Mouse (Mus musculus): ENCODE results near the gene Nkpd1. TPM values are rescaled to one million over a fixed set of nuclear protein-coding genes. Genes with fewer than 3 reads are reported as not detected.

The Nkpd1 gene
- polyA plus RNA-seq, 1 experiment from 2014 or later = not detected

DNA sequence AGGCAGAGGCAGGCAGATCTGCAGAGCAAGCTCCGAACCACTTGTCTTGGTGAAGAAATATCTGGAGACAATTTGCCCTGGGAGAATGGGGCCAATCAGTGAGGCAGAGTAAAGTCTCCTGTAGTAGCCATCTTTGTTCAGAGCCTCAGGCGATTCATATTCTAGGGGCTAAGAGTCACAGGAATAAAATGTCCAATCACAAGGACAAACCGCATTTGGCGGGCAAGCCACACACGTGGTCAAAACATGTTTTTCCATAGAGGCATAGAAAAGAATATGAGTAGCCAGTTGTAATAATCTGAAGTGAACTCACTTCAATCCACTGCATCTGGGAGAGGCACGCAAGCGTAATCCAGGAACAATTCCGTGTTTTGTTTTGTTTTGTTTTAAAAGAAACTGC lies 34.4 kb upstream of the Nkpd1 start:
- WGBS = 83% methylated on average over 8 of the region's 8 CpGs
- Histone ChIP-seq H3K9ac (replicated peaks; ENCODE audit: low read depth, low read length) (no peak overlapping the region), H3K36me3 (ENCODE audit: control insufficient read depth, insufficient read depth, low read length) (no peaks in the 10 kb centered on the region), H3K4me1 (ENCODE audit: control insufficient read depth, insufficient read depth, low read length) (no peaks in the 10 kb centered on the region), H3K27ac (ENCODE audit: low read length) (no peak overlapping the region), H3K9me3 (ENCODE audit: control insufficient read depth, low read depth, low read length) (no peaks in the 10 kb centered on the region), H3K4me2 (replicated peaks; ENCODE audit: low read depth, low read length) (no peak overlapping the region), H3K4me3 (ENCODE audit: low read depth, low read length) (no peak overlapping the region), H3K27me3 (ENCODE audit: control insufficient read depth, insufficient read depth, low read length) (0 out of 2 replicates have a peak, but pooled peaks cover 6% of the 10 kb centered on the region)
- ATAC-seq (ENCODE audit: insufficient number of reproducible peaks, insufficient read depth, low FRiP score, low read depth) = no peak

DNA sequence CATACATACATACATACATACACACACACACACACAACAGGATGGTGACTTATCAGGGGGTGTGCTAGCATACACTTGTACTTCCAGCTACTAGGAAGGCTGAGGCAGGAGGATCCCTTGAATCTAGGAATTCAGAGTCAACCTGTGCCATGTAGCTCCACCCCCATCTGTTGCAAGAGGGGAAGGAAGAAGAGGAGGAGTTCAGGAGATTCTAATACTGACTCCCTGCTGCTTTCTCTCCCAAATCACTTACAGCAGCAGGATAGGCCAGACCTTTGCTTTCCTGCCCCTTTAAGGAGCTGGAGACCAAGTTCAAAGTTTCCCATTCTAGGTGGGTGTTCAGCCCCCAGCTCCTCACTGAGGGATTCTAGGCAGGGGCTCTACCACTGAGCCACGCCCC lies 32.1 kb upstream of the Nkpd1 start:
- Histone ChIP-seq H3K9me3 (ENCODE audit: control insufficient read depth, low read depth, low read length) (no peaks in the 10 kb centered on the region), H3K4me2 (replicated peaks; ENCODE audit: low read depth, low read length) (no peak overlapping the region), H3K27me3 (ENCODE audit: control insufficient read depth, insufficient read depth, low read length) (peaks cover 21% of the 10 kb centered on the region), H3K36me3 (ENCODE audit: control insufficient read depth, insufficient read depth, low read length) (no peaks in the 10 kb centered on the region), H3K4me3 (ENCODE audit: low read depth, low read length) (no peak overlapping the region), H3K4me1 (ENCODE audit: control insufficient read depth, insufficient read depth, low read length) (no peaks in the 10 kb centered on the region), H3K9ac (replicated peaks; ENCODE audit: low read depth, low read length) (no peak overlapping the region), H3K27ac (ENCODE audit: low read length) (no peak overlapping the region)
- 83% methylated on average over 1 of the region's 1 CpGs for WGBS
- no peak for ATAC-seq (ENCODE audit: insufficient number of reproducible peaks, insufficient read depth, low FRiP score, low read depth)

GRCm38 (mm10) chr7:19486549-19486948 lies 31.1 kb upstream of the Nkpd1 start:
- 86% methylated on average over 7 of the region's 7 CpGs for WGBS
- no peak for ATAC-seq (ENCODE audit: insufficient number of reproducible peaks, insufficient read depth, low FRiP score, low read depth)
- no peak overlapping the region for H3K9ac ChIP-seq (replicated peaks; ENCODE audit: low read depth, low read length)
- H3K27me3 ChIP-seq (ENCODE audit: control insufficient read depth, insufficient read depth, low read length) = peaks cover 29% of the 10 kb centered on the region
- no peaks in the 10 kb centered on the region for H3K4me1 ChIP-seq (ENCODE audit: control insufficient read depth, insufficient read depth, low read length)
- no peak overlapping the region for H3K27ac ChIP-seq (ENCODE audit: low read length)
- no peak overlapping the region for H3K4me2 ChIP-seq (replicated peaks; ENCODE audit: low read depth, low read length)
- no peaks in the 10 kb centered on the region for H3K36me3 ChIP-seq (ENCODE audit: control insufficient read depth, insufficient read depth, low read length)
- no peaks in the 10 kb centered on the region for H3K9me3 ChIP-seq (ENCODE audit: control insufficient read depth, low read depth, low read length)
- H3K4me3 ChIP-seq (ENCODE audit: low read depth, low read length) = no peak overlapping the region

- Histone ChIP-seq H3K4me2 (replicated peaks; ENCODE audit: low read depth, low read length) (0 out of 2 replicates have a peak overlapping the region, but pooled peaks have one; percentile 23), H3K27ac (ENCODE audit: low read length) (no peak overlapping the region), H3K9ac (replicated peaks; ENCODE audit: low read depth, low read length) (0 out of 2 replicates have a peak overlapping the region, but pooled peaks have one; percentile 10), H3K27me3 (ENCODE audit: control insufficient read depth, insufficient read depth, low read length) (peaks cover 30% of the 10 kb centered on the region), H3K9me3 (ENCODE audit: control insufficient read depth, low read depth, low read length) (no peaks in the 10 kb centered on the region), H3K4me1 (ENCODE audit: control insufficient read depth, insufficient read depth, low read length) (no peaks in the 10 kb centered on the region), H3K36me3 (ENCODE audit: control insufficient read depth, insufficient read depth, low read length) (no peaks in the 10 kb centered on the region), H3K4me3 (ENCODE audit: low read depth, low read length) (peak overlapping the region; percentile 19; the same call in 1 of the 2 replicates)
- ATAC-seq (ENCODE audit: insufficient number of reproducible peaks, insufficient read depth, low FRiP score, low read depth) = no peak
- WGBS = 6% methylated on average over 31 of the region's 31 CpGs
Measured at GRCm38 (mm10) chr7:19489525-19489924, 28.1 kb upstream of the Nkpd1 start.

DNA sequence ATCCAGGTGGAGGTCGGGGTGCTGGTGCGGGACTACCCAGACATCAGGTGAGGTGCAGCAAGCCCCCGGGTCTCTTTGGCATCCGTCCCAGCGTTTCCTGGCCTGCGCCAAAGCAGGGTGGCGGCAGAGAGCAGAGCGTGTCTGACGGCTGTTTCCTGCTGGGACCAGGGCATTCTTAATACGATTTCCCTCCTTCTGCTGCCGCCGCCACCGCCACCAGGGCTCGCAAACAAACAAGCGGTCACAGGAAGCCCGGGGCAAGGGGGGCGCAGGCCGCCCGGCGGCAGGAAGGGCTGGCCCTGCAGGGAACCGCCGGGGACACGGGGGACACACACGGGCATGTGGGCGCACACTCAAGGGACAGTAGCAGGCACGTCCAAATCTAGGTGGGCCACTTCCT lies 25.9 kb upstream of the Nkpd1 start:
- 0 out of 2 replicates have a peak, but pooled peaks have one; percentile 25 for ATAC-seq (ENCODE audit: insufficient number of reproducible peaks, insufficient read depth, low FRiP score, low read depth)
- Histone ChIP-seq H3K4me3 (ENCODE audit: low read depth, low read length) (peak overlapping the region; percentile 15; the same call in 1 of the 2 replicates), H3K4me1 (ENCODE audit: control insufficient read depth, insufficient read depth, low read length) (no peaks in the 10 kb centered on the region), H3K27me3 (ENCODE audit: control insufficient read depth, insufficient read depth, low read length) (peaks cover 30% of the 10 kb centered on the region), H3K36me3 (ENCODE audit: control insufficient read depth, insufficient read depth, low read length) (no peaks in the 10 kb centered on the region), H3K4me2 (replicated peaks; ENCODE audit: low read depth, low read length) (peak overlapping the region; percentile 36), H3K9me3 (ENCODE audit: control insufficient read depth, low read depth, low read length) (no peaks in the 10 kb centered on the region), H3K9ac (replicated peaks; ENCODE audit: low read depth, low read length) (no peak overlapping the region), H3K27ac (ENCODE audit: low read length) (no peak overlapping the region)
- 2% methylated on average over 26 of the region's 26 CpGs for WGBS

- H3K9me3 ChIP-seq (ENCODE audit: control insufficient read depth, low read depth, low read length) = no peaks in the 10 kb centered on the region
- peaks cover 11% of the 10 kb centered on the region for H3K27me3 ChIP-seq (ENCODE audit: control insufficient read depth, insufficient read depth, low read length)
- no peak for ATAC-seq (ENCODE audit: insufficient number of reproducible peaks, insufficient read depth, low FRiP score, low read depth)
- no peak overlapping the region for H3K4me3 ChIP-seq (ENCODE audit: low read depth, low read length)
- H3K9ac ChIP-seq (replicated peaks; ENCODE audit: low read depth, low read length) = no peak overlapping the region
- H3K36me3 ChIP-seq (ENCODE audit: control insufficient read depth, insufficient read depth, low read length) = no peaks in the 10 kb centered on the region
- no peak overlapping the region for H3K27ac ChIP-seq (ENCODE audit: low read length)
- H3K4me2 ChIP-seq (replicated peaks; ENCODE audit: low read depth, low read length) = no peak overlapping the region
- WGBS = 84% methylated on average over 25 of the region's 25 CpGs
- H3K4me1 ChIP-seq (ENCODE audit: control insufficient read depth, insufficient read depth, low read length) = no peaks in the 10 kb centered on the region
Measured at GRCm38 (mm10) chr7:19494751-19495474, 22.7 kb upstream of the Nkpd1 start.

DNA sequence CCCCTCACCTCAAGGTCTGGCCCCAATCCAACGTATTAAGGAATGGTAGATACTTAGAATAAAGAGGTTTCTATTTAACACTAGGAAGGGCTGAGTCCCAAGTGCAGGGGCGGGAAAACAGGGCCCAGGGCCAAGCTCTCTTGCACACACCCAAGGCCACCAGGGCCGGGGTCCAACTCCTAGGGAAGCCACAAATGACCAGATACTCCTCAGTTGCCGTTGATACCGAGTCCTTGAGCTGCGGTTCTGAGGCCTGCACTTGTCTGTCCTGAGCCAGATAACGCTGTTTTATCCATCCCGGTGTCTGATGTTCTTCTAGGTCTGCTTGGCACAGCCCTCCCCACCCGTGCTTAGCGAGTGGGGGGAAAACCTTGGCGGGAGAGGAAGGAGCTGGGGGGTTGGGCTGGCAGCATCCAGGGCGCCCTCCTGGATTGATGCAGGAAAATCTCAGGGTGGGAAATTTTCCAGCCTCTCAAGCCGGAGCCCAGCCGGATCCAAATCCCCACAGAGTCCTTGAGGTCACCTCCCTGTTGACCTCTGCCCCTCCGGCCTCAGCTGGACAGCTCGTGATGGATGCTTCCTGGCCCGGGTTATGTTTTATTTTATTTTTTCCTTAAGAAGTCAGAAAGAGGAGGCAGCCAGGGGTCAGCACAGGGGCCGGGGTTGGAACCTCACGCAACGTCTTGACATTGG lies 22.0 kb upstream of the Nkpd1 start:
- WGBS = 51% methylated on average over 20 of the region's 20 CpGs

DNA sequence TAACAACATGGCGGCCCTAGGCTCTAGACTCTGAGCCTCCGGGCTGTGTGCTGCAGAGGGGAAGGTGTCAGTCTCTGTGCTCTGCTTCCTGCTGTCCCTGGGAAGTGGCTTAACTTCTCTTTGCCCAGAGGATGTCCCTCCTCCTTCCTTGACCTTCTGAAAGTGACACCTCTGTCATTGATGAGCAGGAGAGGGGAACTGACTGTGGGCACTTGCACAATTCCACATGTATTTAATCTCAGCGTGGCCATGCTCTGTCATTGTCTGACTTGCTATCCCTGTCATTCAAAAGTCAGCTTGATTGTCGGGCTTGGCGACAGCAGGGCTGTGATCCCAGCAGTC lies 21.5 kb upstream of the Nkpd1 start:
- Histone ChIP-seq H3K9ac (replicated peaks; ENCODE audit: low read depth, low read length) (no peak overlapping the region), H3K27me3 (ENCODE audit: control insufficient read depth, insufficient read depth, low read length) (peaks cover 5% of the 10 kb centered on the region), H3K36me3 (ENCODE audit: control insufficient read depth, insufficient read depth, low read length) (no peaks in the 10 kb centered on the region), H3K4me1 (ENCODE audit: control insufficient read depth, insufficient read depth, low read length) (no peaks in the 10 kb centered on the region), H3K9me3 (ENCODE audit: control insufficient read depth, low read depth, low read length) (no peaks in the 10 kb centered on the region), H3K4me2 (replicated peaks; ENCODE audit: low read depth, low read length) (no peak overlapping the region), H3K27ac (ENCODE audit: low read length) (no peak overlapping the region), H3K4me3 (ENCODE audit: low read depth, low read length) (no peak overlapping the region)
- ATAC-seq (ENCODE audit: insufficient number of reproducible peaks, insufficient read depth, low FRiP score, low read depth) = no peak
- 59% methylated on average over 5 of the region's 5 CpGs for WGBS

More for the DNA sequence above, 22.0 kb upstream of the Nkpd1 start:
- Histone ChIP-seq H3K27me3 (ENCODE audit: control insufficient read depth, insufficient read depth, low read length) (peaks cover 9% of the 10 kb centered on the region), H3K9ac (replicated peaks; ENCODE audit: low read depth, low read length) (no peak overlapping the region), H3K4me3 (ENCODE audit: low read depth, low read length) (no peak overlapping the region), H3K27ac (ENCODE audit: low read length) (no peak overlapping the region), H3K9me3 (ENCODE audit: control insufficient read depth, low read depth, low read length) (no peaks in the 10 kb centered on the region), H3K4me2 (replicated peaks; ENCODE audit: low read depth, low read length) (no peak overlapping the region), H3K4me1 (ENCODE audit: control insufficient read depth, insufficient read depth, low read length) (no peaks in the 10 kb centered on the region), H3K36me3 (ENCODE audit: control insufficient read depth, insufficient read depth, low read length) (no peaks in the 10 kb centered on the region)
- no peak for ATAC-seq (ENCODE audit: insufficient number of reproducible peaks, insufficient read depth, low FRiP score, low read depth)
